Mouse (Mus musculus): Measurements from ENCODE around the gene Gtf2h1.
"Not testable (repeated sequence)": the region's sequence is repeated elsewhere in the genome, so short reads cannot be mapped to it uniquely, and the experiment has no call there.

Gene Gtf2h1

DNA sequence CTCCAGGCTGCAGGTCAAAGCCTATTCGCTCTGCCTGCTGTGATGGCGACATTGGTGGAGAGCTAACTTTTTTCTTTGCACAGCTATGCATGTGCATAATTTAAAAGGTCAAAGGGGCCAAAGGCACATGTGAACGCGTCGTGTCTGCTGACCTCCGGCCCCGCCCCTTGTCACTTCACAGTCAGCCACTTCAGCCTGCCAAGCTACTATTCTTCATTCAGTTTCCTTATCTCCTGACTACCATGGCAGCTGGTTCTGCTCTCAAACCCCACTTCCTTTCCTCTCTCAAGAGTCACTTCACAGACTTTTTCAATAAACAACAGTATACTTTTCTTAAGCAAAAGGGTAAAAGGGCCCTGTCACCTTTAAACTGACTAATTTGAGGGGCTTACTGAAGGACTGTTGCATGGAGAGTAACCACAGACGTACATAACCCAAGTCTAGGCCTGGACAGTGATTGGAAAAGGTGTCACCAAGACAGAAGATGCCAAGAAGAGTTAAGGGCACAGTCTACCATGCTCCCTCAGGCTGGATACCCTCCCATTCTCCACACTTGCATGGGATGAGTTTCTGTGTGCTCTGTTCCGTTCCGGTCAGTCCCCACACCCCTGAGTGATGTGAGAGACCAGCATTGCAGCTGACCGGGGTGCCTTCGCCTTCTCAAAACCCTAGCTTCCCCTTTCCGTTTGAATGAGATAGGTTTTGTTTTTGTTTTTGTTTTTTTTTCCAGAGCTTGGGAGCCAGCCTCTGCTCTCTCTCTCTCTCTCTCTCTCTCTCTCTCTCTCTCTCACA lies 35.1 kb downstream of the Gtf2h1 start:
- no peak for DNase-seq (ENCODE audit: low spot score in 2 of 2)

DNA sequence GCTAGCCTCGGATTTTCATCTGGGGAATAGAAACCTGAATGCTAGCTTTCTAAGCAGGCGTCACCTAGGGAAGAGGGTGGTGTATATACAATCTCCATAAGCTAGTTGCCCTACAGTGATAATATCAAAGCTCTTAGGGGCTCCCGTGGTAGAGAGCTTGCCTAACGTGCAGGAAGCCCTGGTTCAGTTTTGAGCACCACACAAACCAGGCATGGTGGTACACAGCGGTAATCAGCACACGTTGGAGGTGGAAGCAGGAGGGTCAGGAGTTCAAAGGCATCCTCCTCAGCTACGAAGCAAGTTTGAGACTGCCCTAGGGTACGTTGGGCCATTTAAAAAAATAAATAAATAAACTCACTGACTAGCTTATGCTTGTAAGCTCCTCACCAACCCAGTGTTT lies 35.8 kb downstream of the Gtf2h1 start:
- DNase-seq (ENCODE audit: low spot score in 2 of 2), result no peak

DNA sequence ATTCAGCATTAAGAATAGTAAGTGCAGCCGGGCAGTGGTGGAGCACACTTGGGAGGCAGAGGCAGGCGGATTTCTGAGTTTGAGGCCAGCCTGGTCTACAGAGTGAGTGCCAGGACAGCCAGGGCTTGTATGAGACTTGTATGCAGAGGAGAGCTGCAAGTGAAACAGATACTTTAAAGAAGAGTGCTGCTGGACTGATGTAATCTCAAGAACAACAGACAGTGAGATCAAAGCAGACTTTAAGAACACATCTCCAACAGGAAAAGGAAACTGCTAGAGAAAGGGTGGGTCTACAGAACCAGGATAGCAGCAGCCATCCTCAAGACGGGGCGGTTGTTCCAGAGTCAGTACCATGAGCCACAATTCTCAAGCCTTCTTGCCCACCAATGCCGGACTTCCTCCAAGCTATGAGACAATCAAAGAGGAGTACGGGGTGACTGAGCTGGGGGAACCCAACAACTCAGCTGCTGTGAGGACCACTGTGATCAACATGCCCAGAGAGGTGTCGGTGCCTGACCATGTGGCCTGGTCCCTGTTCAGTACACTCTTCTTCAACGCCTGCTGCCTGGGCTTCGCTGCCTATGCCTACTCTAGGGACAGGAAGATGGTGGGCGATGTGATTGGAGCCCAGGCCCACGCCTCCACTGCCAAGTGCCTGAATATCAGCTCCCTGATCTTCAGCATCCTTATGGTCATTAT lies 36.4 kb downstream of the Gtf2h1 start:
- not testable (repeated sequence) for DNase-seq (ENCODE audit: low spot score in 2 of 2)

DNA sequence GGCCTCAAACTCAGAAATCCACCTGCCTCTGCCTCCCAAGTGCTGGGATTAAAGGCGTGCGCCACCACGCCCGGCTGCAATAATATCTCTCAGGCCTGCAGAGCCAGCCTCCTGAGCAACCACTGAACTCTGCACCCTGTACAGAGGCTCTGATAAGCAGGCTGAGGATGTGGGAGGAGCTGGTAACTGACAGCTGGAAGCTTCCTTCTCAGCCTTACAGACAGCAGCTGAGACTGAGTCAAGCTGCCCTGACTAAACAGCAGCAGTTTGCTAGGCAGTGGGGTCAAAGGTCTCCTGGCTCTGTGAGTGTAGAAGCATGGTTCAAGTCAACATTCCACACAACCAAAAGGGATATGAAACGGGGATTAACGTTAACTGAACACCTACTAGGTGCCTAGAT lies 37.4 kb downstream of the Gtf2h1 start:
- no peak for DNase-seq (ENCODE audit: low spot score in 2 of 2)

DNA sequence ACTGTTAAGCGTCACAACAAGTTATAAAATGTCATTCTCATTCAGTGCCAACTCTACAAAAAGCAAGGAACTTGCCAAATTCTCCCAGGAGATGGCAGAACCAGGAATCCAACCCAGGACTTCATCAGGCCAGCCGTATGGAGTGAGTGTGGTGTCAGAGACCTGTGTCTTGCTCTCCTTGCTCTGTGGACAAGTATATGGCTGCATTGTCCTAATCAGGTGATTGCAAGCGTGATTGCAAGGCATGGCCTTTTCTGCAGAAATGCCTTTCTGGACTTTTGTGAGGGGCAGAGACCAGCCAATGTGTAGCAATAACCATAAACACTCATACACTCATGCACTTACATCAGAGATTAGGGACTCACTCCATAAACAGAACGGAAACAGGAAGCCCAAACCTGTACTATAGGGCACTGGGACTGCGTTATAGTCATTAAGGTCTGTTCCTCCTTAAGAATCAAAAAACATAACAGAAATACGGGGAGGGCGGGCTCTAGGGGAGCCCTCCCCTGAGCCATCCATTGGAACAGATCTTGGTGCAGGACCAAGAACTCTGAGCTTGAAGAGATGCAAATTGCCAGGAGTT lies 37.9 kb downstream of the Gtf2h1 start:
- DNase-seq (ENCODE audit: low spot score in 2 of 2), result no peak

DNA sequence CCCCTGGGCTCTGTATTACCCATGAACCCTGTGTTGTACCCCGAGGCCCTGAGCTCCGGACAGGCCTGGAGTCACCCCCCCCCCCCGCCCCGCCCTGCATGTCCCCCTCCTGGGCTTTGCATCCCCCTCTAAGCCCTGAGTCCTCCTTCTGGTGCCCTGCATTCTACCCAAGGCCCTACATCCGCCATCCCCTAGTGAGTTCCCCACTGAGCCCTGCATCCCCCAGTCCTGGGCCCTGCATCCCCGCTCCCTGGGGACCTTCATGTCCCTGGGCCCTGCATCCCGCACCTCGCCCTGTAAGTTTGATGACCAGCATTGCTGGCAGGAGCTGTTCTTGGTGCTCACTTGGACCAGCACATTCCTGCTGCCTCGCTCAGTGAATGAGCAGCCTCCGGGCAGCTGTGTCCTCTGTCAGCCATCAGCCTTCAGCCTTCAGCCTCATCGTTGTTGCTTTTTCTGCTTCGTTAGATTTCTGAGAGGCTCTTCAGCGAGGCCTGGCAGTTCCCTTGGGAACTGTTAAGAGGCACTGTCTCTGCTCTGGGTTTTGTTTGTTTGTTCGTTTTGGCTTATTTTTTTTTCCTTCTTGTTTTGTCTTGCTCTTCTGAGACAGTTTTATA lies 39.2 kb downstream of the Gtf2h1 start:
- no peak for DNase-seq (ENCODE audit: low spot score in 2 of 2)

DNA sequence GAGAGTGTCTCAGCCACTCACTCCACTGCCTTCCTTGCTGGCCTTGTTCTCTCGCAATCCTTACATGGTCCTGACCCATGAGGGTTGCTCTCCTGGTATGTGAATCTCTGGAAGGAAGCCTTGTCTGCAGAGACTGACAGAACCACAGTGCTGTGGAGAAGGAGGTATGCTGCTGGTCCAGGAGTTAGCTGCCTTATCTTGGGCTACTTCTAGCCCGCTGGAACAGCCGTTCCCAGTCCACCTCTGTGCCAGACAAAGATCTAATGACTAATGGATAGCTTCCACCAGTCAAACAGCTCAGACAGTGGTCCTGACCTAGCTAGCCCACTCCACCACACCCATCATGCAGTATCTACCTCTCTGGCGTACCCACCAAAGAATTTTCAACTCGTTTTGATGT lies 40.5 kb downstream of the Gtf2h1 start:
- no peak for DNase-seq (ENCODE audit: low spot score in 2 of 2)

DNA sequence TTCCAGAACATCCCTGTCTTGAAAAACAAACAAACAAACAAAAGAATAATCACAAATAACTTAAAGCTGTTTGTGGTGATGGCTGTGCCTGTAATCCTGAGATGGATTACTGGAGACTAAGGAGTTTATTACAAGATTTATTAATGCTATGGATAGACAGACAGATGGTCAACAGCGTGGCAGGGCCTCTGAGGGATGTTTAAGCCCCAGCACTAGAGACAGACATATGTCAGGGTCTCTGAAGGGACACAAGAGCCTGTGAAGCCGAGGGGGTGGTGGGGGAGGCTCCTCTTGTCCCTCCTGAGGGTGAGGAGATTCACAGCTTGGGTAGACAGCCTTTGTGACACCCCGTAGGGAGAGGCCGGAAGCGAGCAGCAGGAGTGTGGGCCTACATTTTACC lies 41.2 kb downstream of the Gtf2h1 start:
- no peak for DNase-seq (ENCODE audit: low spot score in 2 of 2)

DNA sequence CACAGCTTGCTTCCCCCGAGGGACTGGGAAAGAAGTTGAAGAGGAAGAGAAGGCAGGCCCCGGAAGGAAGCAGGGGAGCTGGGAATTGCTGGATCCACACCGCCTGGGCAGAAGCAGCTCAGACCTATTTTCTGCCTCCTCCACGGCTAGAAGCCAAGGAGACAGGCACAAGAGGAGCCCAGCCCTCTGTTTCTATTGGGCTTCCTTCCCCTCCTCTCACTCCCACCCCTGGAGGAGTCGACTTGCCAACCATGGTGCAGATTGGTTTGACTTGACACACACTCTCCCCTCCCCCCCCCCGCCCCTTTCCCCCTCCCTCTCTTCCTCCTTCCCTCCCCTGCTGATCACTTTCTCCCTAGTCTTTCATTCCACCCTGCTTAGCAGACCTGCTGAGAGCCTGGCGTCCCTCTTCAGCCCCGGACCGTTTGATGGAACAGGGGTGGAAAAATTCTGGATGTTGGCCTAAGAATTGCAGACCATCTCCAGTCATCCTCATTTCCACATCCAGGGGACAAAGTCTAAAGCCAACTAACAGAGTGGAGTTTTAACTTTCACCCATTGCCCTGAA lies 42.3 kb downstream of the Gtf2h1 start:
- no peak for DNase-seq (ENCODE audit: low spot score in 2 of 2)

DNA sequence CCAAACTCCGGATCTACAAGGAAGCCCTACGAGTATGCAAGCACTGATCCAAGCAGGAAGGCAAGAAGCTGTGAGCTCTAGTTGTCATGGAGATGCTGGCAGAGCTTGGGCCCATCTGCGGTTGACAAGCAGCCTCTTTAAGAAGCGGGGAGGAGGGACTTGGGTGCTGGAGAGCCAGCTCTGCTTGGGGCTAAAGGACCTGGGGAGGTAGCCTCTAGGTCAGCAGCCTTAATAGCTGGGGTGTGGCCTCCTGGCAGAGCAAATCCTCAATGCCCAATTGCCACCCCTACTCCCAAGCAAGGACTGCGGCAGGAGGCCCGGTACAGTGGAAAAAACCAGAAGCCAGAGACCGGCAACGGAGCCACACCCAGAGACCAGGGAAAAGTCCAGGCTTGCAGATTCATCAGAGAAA lies 43.0 kb downstream of the Gtf2h1 start:
- DNase-seq (ENCODE audit: low spot score in 2 of 2), result peak; percentile 50 to 70

DNA sequence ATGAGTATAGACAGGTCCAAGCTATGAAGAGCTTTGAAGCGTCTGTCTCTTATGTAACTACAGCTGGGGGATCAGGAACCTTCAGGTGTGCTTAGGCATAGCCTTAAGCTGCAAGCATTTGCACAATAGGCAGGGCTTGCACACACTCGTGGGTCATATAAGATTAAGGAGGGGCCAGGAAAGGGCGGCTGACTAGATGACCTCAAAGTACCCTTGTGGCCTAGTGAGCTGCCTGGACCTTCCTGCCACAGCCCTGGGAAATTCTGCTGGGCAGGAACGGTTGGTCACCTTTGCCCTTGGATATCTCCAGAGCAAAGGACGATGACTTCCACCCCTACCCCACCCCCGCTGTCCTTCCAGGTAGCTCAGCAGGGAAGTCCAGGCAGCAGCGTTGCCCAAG lies 43.5 kb downstream of the Gtf2h1 start:
- no peak for DNase-seq (ENCODE audit: low spot score in 2 of 2)

DNA sequence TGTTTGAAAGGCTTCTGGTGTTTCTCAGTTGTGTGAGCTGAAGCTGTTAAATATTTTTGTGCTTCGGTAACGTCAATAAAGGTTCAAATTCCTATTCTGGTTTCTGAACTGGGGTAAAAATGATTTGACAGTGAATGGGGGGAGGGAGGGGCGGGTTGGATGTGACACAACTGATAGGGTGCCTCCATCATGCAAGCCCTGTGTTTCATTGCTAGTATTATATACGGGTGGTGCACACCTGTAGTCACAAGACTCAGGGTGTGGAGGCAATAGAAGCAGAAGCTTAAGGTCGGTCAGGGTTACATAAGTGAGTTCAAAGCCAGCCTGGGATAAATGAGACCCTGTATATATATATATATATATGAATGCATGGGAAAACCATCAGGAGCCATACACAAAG lies 44.0 kb downstream of the Gtf2h1 start:
- DNase-seq (ENCODE audit: low spot score in 2 of 2), result no peak

DNA sequence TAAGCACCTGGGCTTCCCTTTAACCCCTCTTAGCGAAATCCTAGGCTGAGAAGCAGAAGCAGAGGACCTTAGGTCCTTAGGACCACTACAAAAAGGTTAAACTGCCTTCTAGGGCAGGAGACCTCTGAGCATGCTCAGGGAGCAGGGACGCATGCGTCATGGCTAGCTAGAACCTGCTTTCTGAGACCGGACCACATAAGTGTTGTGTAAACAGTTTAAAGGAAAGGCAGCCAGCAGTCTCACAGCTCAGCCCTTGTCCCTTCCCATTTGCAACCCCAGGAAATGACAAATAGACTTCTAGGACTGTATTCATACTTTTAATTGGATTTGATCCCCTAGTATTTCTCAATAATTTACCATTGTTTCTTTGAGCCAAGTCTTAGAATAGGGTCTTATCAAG lies 44.4 kb downstream of the Gtf2h1 start:
- no peak for DNase-seq (ENCODE audit: low spot score in 2 of 2)

DNA sequence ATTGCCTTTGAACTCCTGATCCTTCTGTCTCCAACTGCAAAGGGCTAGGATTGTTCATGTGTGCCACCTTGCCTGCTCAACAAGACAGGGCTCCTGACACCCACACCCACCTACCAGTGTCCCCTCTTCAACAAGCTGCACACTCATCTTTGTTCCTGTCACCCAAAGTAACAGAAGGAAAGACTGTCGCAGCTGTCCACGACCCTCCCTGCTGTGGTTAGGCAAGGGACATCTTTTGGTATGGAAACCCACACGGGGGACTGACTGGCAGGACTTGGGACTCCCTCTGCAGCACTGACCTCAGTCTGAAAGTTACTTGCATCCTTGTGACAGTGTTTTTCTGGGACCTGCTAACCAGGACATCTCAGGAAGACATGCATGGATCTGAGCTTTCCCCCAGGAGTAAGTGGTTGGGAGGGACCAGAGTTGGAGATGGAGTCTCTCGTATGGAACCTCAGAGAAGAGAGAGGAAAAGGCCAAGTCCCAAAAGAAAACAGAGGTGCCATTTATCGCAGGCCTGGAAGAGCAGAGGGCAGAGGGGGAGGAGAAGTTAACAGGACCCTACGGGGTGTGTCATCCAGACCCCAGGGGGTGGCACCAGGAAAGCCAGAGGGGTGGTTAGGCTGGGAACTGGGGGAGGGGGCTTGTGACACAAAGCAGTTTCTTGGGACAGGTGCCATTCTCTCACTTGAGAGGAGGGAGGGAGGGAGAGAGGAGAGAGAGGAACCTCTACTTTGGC lies 45.1 kb downstream of the Gtf2h1 start, which contains the start of gene Ldha:
Gene Ldha (plus strand): TSS at position 689 of the 739 bp plus-strand sequence.
- no peak for DNase-seq (ENCODE audit: low spot score in 2 of 2)

DNA sequence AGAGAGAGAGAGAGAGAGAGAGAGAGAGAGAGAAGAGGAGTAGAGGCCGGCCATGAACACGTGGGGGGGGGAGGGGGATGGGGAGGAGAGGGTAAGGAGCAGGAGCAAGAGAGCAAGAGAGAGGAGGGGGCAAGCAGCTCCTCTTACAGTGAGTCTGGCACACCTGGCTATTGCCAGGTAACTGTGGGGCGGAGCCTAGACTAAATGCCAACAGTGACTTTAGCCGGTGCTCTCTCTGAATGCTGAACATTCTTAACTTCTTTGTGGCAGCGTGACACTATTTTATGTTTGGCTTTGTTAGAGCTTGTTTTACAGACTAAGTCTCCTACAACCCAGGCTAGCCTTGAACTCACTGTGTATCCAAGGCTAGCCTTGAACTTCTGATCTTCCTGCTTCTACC lies 46.4 kb downstream of the Gtf2h1 start:
- no peak for DNase-seq (ENCODE audit: low spot score in 2 of 2)

DNA sequence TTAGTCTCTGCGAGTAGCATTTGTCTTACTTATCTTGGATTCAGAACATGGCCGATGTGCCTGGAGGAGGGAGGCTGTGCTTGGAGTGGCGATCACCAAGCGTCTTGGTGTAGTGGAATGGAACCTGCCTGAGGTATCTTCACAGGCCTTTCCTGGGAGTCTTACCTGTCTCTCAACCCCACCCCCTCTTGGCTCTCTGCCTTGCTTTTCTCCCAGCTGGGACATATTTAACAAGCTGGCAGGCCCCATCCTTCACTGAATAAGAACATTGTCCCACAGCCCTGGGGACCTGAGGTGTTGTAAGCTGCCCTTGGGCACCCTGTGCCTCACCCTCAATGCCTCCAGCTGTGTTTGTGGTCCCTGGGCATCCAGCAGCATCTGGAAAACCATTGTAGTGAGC lies 47.7 kb downstream of the Gtf2h1 start:
- no peak for DNase-seq (ENCODE audit: low spot score in 2 of 2)

DNA sequence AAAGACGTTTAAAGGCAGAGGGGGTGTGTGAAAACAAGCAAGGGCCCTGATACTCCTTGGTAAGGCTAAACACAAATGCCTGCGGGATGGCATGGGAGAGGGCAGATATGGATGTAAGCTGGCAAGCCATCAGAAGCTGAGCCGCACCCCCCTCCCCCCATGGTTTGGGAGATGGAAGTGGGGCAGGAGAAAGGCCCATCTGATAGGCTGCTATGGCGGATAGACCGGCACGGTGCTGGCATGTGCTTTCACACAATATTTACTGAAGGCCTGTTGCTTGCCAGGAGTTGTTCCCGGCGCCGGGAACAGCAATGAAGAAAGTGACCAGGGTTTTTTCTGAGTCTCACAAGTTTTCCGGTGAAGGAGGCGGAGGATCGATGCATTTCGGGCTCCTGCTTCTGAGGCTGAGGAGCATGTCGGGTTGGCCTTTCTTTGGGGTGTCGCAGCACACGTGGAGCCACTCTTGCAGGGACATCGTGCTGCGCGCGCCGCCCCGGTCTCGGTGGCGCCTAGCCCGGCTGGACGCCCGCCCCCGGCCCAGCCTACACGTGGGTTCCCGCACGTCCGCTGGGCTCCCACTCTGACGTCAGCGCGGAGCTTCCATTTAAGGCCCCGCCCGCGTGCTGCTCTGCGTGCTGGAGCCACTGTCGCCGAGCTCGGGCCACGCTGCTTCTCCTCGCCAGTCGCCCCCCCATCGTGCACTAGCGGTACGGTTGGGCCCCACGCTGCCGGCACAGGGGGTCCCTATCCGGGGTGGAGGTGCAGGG lies 49.5 kb downstream of the Gtf2h1 start:
- peak; percentile 88 to 95 for DNase-seq (ENCODE audit: low spot score in 2 of 2)

DNA sequence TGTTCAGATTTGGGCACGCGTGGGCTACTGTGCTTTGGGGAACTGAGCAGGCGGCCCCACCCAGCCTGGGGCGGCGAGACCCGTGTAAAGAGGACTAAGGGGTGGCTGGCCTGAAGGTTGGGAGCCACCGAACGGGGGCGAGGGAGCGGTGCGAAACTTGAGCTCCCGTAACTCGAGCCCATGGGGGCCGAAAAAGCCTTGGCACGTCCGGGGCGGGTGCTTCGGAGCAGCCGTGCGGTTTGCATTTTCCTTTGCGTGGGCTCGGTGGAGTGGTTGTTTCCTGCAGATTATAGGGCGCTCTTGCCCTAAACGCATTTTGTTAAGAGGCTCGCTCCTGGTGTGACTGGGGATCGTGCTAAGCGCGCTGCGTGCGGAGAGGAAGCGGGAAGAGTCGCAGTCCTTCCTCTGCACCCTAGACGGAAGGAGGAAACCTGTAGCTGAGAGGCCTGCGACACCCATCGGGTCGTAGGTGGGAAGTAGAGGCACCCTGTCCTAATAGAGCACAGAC lies 50.1 kb downstream of the Gtf2h1 start:
- DNase-seq (ENCODE audit: low spot score in 2 of 2), result no peak

DNA sequence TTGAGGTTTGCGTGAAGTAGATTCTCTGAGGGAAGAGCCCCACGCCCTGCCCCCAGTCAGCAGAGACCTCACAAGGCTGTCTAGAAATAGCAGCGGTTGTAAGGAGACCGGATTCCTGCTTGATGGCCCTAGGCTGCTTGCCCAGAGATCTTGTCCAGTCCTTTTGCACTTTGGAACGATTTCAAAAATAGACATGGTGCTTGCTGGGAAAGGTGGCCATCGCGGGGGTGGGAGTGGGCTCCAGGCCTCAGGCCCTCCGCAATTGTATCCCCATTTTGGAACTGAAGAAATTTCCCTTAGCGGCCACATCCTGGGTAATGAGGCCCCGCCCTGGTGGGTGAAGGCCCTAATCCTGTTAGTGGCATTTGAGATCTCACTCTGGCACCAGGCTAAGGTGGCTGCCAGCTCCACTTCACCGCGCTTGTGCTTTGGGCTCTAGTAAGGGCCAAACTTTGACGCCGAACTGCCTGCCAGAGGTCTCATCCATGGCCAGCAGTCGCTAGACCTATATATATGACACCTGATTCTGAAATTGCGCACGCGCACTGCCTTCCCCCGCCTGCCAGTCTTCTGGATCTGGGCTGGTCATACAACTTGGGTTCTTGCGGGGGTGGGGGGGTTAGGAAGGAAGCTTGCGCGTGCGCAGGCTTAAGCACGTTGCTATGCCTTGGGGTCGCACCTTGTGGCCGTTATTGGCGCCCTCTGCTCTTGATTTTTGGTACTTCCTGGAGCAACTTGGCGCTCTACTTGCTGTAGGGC lies 50.8 kb downstream of the Gtf2h1 start:
- DNase-seq (ENCODE audit: low spot score in 2 of 2), result peak in 1 of 2 experiments; percentile 41

DNA sequence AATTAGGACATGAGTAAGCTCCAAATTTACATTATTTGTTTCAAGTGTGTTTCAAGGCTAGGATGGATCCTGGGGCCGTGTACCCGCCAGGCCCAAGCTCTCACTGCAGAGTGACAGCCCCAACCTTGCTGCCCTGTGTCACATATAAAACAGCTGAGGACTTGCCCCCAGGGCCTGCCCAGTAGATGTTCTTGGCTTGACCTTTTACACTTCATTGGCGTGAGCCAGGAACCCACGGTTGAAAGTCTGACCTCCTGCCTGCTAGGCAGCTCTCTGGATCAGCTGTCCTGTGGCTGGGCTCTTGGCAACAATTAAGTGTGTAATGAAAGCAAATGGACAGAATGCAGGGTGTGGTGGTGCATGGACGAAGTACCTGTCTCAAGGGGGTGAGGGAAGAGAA lies 53.4 kb downstream of the Gtf2h1 start:
- no peak for DNase-seq (ENCODE audit: low spot score in 2 of 2)

Data from urinary bladder, postnatal 4 days (tissue).